Mouse (Mus musculus) heart, postnatal 14 days (tissue): ENCODE measurements around the gene Cenpo. TPM values are rescaled to one million over a fixed set of nuclear protein-coding genes. Genes with fewer than 3 reads are reported as not detected.

Source experiments
- DNase-seq, 2 experiments: peaks; one replicate each; pipeline ENCODE4 v3.0.0; 2021 to 2022
- intact Hi-C: fragments of 180-260 bp; cut with DNase I; formaldehyde crosslinking; loops from one replicate; pipeline ENCODE4 v1.15.1; 2025
- total RNA-seq, 2 experiments: library from RNA; stranded (reverse); gene quantifications; 2 replicates each; pipeline ENCODE4 v1.2.3; 2021

Cenpo gene
- total RNA-seq, 2 experiments from 2014 or later: 3.3 to 3.4 TPM

DNA sequence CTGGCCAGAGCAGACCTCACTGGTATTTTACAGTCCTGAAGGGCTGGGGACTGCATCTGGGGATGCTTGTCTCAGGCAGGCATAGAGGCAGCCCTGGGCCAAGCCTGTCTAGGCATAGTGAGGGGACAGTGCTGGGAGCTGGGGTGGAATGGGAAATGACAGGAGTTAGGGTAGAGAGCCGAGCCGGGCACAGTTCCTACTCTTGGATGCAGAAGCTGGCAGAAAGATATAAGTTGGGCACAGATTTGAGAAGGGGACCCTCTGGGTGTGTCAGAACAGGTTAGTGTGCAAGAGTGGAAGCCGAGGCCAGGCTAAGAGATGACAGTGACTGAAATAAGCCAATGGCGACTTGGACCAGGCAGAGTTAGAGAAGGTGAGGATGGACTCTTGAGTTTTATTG is 31.9 kb downstream of the Cenpo start:
- intact Hi-C loops: no loop called here
- no peak for DNase-seq

DNA sequence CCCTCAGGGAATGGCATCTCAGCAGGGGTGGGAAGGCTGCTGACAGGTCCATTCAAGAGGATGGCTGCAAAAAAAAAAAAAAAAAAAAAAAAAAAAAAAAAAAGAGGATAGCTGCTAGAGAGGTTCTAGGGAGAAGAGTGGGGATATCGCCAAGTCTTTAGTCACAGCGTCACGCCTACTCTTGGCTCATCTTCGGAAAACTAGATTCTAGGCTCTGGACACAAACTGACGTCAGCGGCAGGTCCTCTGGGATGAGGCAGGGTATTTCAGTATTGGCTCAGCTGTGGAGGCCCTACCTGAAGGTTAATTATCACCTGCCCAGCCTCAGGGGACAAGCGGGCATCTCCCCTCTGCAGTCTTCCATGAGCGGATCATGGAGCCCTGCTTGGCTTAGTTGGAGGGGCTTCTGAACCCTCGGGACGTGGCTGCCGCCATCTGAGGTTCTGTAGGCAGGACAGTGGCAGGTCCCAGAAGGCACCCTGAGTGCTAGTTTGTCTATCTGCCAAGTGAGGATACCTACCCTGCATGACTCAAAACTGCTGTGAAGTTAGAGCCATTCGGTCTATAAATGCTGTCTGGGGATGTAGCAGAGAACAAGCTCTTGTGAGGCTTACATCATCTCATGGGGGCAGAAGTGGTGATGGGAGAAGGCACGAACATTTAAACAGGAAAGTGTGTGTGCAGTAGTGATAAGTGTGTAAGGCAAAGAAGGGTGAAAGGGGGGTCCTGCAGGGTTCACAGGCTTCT is 32.5 kb downstream of the Cenpo start:
- DNase-seq: peak; percentile 59 to 74
- intact Hi-C loops: no loop called here

- intact Hi-C loops: no loop called here
- DNase-seq: no peak
Measured at GRCm38 (mm10) chr12:4199271-4199670, 34.8 kb downstream of the Cenpo start.

- DNase-seq: no peak
- intact Hi-C loops: no loop called here
Measured at GRCm38 (mm10) chr12:4198702-4199101, 35.4 kb downstream of the Cenpo start.

GRCm38 (mm10) chr12:4194643-4195042 is 39.5 kb downstream of the Cenpo start:
- no peak for DNase-seq
- intact Hi-C loops: no loop called here

- intact Hi-C loops: no loop called here
- DNase-seq: peak in 1 of 2 experiments; percentile 32
Measured at GRCm38 (mm10) chr12:4193025-4193740, 40.9 kb downstream of the Cenpo start.

GRCm38 (mm10) chr12:4192514-4192913 is 41.6 kb downstream of the Cenpo start:
- intact Hi-C loops: no loop called here
- DNase-seq: no peak

DNA sequence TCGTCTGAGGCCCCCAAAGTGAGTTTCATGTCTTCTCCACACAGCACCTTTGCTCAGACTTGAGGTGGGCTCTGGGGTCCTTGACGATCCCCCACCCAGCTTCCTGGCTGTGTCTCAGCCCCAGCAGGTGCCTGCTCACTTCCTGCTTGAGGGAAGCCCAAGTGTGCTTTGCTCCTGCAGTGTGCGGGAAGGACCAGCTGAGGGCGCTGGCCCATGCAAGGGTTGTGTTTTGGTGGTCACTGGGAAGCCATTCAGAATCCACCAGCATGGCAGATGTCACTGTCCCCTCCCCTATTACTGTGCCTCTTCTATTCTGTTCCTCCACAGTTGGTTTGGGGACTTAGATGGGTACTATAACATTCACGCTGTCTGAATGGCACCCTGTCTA is 45.0 kb downstream of the Cenpo start:
- no peak for DNase-seq
- intact Hi-C loops: no loop called here

- peak; percentile 79 to 87 for DNase-seq
- intact Hi-C loops: no loop called here
Measured at GRCm38 (mm10) chr12:4188171-4189059, 45.7 kb downstream of the Cenpo start.

DNA sequence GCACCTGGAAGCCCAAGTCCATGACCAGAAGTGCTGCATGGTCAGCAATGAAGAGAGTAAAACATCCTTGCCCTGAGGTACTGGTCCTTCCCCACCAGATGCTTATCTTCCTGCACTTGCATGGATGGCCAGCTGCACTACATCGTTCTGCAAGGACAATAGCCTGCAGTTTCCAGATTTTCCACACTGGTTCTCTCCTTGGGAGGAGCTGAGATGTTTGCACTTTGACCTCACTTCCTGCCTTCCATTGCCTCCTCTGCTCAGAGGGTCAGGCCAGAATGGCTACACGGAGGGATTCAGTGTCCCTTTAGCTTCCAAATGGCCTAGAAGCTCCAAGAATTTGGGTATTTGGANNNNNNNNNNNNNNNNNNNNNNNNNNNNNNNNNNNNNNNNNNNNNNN is 49.4 kb downstream of the Cenpo start:
- DNase-seq: no peak
- intact Hi-C loops: no loop called here

GRCm38 (mm10) chr12:4180507-4180906 is 53.6 kb downstream of the Cenpo start:
- intact Hi-C loops: no loop called here
- DNase-seq: no peak

- no peak for DNase-seq
Measured at GRCm38 (mm10) chr12:4179671-4180233, 54.3 kb downstream of the Cenpo start.

GRCm38 (mm10) chr12:4178839-4179238 is 55.3 kb downstream of the Cenpo start:
- DNase-seq: no peak
- intact Hi-C loops: no loop called here

More at GRCm38 (mm10) chr12:4179671-4180233, 54.3 kb downstream of the Cenpo start:
- intact Hi-C loops: no loop called here

- intact Hi-C loops: no loop called here
- DNase-seq: no peak
Measured at GRCm38 (mm10) chr12:4173108-4173790, 60.8 kb downstream of the Cenpo start.

GRCm38 (mm10) chr12:4169622-4170021 is 64.5 kb downstream of the Cenpo start:
- intact Hi-C loops: no loop called here
- DNase-seq: no peak

GRCm38 (mm10) chr12:4169058-4169457 is 65.0 kb downstream of the Cenpo start:
- no peak for DNase-seq
- intact Hi-C loops: no loop called here

DNA sequence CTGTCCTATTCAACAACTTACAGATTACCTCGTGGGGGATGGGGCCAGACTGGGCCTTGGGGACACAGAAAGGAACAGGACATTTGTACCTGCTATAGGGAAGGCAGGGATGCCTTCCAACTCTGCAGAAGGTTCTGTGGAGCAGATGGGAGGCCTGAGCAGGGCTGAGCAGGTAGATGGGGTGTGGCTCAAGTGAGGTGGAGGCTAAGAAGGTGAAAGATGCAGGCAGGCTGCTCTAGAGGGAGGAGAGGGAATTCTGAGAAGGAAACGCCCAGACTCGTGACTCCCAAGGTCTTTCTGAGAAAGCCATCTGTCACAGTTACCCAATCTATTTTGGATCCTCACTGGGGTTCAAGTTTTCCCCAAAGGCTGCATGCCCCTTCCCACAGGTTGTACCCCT is 67.1 kb downstream of the Cenpo start:
- DNase-seq: no peak
- intact Hi-C loops: no loop called here

DNA sequence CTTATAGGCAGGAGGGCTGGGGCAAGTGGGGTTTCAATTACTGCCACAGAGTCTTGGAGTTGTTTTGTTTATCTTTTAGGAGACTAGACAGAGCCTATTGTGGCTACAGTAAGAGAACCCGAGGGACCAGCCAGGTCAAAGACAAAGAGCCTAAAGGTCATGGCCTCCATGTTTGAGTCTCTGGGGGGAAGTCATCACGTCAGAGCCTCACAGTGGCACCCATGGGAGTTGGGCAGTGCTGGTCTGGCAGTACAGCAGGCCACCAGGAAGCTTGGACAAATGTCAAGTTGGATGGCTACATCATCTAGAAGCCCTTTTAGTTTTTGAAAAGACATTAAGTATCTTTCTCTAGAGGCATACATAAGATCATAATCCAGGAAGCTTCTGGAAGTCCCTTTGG is 71.2 kb downstream of the Cenpo start:
- DNase-seq: no peak
- intact Hi-C loops: no loop called here

GRCm38 (mm10) chr12:4160322-4160721 is 73.8 kb downstream of the Cenpo start:
- DNase-seq: no peak
- intact Hi-C loops: no loop called here
